Mouse (Mus musculus): ENCODE data around the gene Scn4a.

Gene Scn4a

GRCm38 (mm10) chr11:106317801-106318200 is 35.3 kb downstream of the Scn4a start:
- in situ Hi-C loops (cut with MboI, MseI), result no loop called here

DNA sequence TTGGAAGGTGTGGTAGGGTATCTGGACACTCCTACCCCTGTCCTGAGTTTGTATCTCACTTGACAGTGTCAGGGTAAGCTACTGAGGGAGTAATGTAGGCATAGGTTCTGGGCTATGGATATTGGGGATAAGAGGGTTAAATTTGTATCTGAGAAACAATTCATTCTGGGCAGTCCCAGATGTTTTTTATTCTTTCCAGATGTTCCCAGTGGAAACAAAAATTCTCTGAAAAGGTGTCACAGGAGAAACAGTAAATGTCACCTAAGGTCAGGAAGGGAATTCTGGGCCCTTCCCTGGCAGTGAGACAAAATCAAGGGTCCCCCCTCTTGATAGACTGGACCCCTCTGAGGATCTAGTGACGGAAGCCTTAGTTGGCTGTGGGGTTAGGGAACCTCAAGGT is 36.7 kb downstream of the Scn4a start:
- in situ Hi-C loops (cut with MboI, MseI), result no loop called here

DNA sequence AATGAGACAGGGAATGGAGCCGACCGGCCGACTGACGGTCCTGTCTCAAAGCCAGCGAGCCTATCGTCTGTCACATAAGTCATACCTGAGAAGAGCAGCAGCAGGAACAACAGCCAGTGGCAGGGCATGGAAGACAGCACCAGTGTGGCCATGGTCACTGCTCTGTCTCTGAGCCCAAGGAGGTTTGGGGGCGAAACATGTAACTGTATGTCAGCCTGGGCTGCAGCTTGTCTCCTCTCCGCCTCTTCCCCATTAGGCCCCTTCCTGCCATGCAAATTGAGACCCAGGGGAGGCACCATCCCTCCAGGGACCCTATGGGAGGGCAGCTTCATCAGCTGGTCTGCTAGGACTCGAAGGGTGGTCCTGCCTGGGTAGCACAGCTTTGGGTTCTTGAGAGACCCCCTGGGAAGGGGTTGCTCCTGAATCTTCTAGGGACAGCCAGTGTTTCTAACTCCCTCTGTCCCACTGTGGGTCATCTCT is 38.7 kb downstream of the Scn4a start, which contains the start of gene Cd79b:
TSS of gene Cd79b (minus strand) at position 430 of the 480 bp plus-strand sequence.
- in situ Hi-C loops (cut with MboI, MseI), result no loop called here

- in situ Hi-C loops (cut with MboI, MseI), result no loop called here
These were observed 39.6 kb downstream of the Scn4a start for GRCm38 (mm10) chr11:106313533-106313932.

DNA sequence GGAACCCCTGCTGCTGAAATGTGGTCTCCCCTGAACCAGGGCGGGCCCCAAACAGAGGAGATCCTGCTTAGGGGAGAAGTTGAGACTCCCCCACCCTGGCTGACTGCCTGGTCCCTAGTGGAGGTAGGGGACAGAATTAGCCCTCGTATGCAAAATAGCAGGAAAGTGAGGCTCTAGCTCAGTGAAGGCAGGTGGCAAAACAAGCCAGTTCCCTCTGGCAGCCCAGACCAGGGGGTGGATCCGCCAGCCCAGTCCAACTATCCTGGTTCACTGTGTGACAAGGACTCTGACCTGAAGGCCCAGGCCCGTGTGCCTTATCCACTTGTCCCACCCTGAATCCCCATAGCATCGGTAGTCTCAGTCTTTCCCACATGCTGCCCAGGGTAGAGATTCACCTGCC is 43.0 kb downstream of the Scn4a start:
- in situ Hi-C loops (cut with MboI, MseI), result no loop called here

DNA sequence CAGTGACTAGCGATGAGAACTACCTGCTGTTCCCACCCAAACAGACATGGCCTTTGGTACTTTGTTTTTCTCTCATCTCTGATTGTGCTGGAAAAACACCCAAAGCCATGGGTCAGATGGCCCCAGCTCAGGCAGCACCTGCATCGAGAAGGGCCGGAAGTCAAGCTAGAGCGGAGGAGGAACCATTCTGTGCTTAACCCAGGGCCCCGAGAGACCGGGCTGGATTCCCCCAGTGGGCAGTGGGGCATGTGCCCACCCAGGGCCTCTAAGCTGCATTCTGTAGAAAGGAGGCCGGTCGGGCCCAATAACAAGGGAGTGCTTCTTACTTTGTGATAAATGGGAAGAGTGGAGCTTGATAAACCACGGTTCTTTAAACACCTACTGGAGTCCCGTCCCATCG is 44.9 kb downstream of the Scn4a start:
- in situ Hi-C loops (cut with MboI, MseI), result no loop called here

- in situ Hi-C loops (cut with MboI, MseI), result no loop called here
These were observed 45.7 kb downstream of the Scn4a start for GRCm38 (mm10) chr11:106307432-106307831.

GRCm38 (mm10) chr11:106306758-106307157 is 46.3 kb downstream of the Scn4a start:
- in situ Hi-C loops (cut with MboI, MseI), result no loop called here

- in situ Hi-C loops (cut with MboI, MseI), result no loop called here
These were observed 47.1 kb downstream of the Scn4a start for GRCm38 (mm10) chr11:106306065-106306385.

DNA sequence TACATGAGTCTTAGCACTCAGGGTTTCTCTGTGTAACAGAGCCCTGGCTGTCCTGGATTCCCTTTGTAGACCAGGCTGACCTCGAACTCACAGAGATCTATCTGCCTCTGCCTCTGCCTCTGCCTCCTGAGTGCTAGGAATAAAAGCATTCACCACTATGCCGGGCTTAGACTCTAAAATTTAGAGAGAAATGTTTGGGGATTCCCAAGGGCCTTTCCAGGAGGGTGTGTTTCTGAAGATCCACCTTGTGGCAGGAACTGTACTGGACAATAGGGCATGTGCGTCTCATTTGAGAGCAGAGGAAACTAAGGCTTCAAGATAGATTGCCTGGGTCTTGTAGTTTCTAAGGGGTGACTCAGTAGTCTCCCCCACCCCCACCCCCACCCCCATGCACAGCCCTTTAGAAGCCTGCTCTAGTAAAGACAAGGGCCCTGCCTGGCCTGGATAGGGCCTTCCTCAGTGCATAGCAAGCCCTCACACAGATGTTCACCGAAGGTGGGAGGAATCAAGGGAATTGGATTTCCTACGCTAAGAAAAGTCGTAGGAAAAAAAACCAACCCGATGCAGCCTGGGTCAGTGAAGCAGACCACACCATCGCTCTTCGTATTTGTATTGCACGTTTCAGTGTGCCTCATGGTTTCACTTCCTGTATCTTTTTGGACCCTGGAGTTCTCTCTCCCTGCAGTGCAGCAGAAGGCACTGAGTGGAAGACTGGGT is 47.6 kb downstream of the Scn4a start:
- in situ Hi-C loops (cut with MboI, MseI), result no loop called here

DNA sequence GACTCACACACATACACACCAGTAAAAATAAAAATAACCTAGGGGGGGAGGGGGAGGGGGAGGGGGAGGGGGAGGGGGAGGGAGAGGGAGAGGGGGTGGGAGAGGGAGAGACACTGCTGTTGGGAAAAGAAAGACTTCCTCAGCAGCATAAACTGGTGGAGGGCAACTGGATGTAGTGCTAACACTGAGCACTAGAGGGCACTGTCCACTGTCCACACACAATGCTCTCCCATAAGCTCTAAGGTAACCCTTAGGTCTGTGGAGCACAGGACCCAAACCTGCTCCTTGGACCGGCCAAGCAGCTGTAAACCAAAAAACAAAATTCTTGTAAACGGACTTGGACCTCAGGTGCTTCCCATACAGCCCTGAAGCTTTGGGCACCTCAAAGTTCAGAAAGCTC is 50.5 kb downstream of the Scn4a start:
- in situ Hi-C loops (cut with MboI, MseI), result no loop called here

DNA sequence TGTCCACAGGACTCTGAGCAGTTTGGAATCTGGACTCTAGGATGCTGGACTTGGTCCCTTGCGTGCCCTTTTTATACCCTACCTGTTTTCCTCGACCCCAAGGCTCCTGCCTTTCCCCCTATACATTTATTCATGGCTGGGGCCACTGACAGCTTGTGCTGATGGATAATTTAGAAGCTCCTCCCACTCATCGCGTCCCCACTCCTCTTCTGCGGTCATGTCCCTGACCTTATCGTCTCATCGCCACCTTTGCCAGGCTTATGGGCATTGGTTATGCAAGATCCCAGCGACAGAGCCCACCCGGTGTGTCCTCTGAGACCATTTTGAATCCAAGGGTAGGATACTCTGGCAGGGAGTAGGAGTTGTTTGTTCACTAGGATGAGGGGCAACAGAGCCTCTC is 51.3 kb downstream of the Scn4a start, which contains the start of gene Gh:
TSS of gene Gh (minus strand) at position 101 of the 400 bp plus-strand sequence.
- in situ Hi-C loops (cut with MboI, MseI), result no loop called here

- in situ Hi-C loops (cut with MboI, MseI), result no loop called here
These were observed 61.2 kb downstream of the Scn4a start for GRCm38 (mm10) chr11:106291861-106292260.

GRCm38 (mm10) chr11:106290376-106290775 is 62.7 kb downstream of the Scn4a start:
- in situ Hi-C loops (cut with MboI, MseI), result no loop called here

- in situ Hi-C loops (cut with MboI, MseI), result no loop called here
These were observed 63.7 kb downstream of the Scn4a start for GRCm38 (mm10) chr11:106289369-106289768.

DNA sequence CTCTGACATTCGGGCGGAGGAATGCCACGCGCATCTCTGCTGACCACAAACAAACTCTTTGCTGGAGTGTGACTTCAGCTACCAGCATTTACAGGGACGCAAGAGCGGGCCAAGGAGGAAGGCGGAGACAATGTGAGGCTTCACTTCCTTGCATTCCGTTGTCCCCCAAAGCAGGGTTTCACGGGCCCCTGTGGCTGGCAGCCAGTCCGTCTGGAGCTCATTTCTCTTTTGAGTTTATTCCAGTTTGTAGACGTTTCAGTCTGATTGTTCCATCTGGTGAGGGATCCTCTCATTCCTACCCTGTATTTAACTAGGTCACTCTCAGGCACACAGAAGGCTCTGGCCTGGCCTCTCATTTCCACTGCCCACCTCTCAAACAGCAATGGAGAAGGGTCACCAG is 66.1 kb downstream of the Scn4a start:
- in situ Hi-C loops (cut with MboI, MseI), result no loop called here

- in situ Hi-C loops (cut with MboI, MseI), result no loop called here
These were observed 66.9 kb downstream of the Scn4a start for GRCm38 (mm10) chr11:106286206-106286605.

DNA sequence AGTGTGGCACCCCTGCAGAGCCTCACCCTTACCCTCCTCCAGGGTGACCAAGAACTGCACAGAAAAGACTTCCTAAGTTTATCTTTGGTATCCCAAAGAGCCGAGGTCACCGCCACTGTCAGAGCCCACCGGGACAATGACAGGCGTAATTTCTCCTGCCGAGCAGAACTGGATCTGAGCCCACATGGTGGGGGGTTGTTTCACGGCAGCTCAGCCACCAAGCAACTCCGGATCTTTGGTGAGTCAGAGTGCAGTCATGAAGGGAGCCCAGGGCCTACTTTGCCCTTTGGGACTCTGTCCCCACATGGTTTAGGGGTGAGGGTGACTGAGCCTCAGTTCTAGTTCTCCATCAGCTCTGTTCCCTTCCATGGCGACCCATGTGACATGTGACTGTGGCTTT is 69.0 kb downstream of the Scn4a start:
- in situ Hi-C loops (cut with MboI, MseI), result no loop called here

- in situ Hi-C loops (cut with MboI, MseI), result no loop called here
These were observed 69.7 kb downstream of the Scn4a start for GRCm38 (mm10) chr11:106283371-106283770.

- in situ Hi-C loops (cut with MboI, MseI), result no loop called here
These were observed 70.6 kb downstream of the Scn4a start for GRCm38 (mm10) chr11:106282452-106282851.

DNA sequence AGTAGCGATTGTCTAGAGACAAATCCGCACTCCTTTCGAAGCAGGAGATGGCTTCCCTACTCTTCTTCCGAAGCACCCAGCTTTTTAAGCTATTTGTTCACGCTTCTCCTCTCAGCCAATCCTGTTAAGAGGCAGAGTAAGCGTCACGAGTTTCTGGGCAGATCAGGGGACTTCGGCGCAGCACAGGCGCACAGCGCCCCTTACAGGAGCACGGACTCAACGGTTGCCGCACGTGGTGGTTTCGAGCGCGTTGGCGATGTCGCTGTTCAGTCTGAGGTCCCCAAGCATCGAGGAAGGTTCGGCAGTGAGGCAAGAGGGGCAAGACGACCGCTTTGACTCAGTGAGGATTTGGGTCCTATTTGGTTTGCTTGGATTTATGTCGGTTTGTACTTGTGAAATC is 76.6 kb downstream of the Scn4a start, which contains the start of gene Tcam1:
TSS of gene Tcam1 (plus strand) at position 219 of the 400 bp plus-strand sequence.
- in situ Hi-C loops (cut with MboI, MseI), result no loop called here

DNA sequence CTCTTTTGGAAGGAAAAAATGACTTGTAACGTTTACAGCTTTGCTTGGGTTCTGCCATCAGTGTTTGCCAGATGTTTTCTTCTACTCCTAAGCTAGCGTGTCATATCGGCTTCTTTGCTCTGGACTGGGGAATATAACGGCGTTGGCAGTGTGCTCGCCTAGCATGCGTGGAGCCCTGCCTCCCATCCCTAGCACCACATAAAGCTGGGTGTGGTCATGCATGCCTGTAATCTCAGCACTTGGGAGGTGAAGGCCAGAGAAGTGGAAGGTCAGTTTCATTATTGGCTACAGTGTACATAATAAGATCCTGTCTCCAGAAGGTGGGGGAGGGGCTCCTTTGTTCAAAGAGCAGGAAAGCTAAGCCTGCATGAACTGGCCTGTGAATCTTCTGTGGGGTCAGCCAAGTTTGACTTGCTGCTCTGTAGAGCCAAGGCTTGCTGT is 78.1 kb downstream of the Scn4a start:
- in situ Hi-C loops (cut with MboI, MseI), result loop anchor here in 1 of 2 experiments (25.0 kb wide), 1 partner anchor 1738 kb away; no protein-coding TSS in a partner anchor

DNA sequence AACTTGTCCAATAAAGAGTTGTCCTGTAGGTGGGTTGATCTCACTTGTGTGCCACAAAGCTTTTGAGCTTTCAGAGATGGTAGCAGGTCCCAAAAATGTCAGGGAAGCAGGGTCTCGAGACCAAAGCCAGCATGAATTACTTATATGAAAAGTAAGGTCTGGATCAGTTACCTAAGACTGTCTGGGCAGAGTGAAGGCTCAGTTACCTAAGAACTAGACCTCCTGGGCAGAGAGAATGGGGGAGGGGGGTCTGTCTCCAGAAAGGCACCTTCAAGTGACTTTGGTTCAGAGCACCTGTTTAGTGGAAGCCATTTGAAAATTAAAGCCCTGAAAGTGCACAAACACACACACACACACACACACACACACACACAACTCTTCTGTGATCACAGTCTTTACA is 78.7 kb downstream of the Scn4a start:
- in situ Hi-C loops (cut with MboI, MseI), result loop anchor here in 1 of 2 experiments (25.0 kb wide), 1 partner anchor 1737 kb away; no protein-coding TSS in a partner anchor

Measured in T-helper 17 cell (primary cell).